In the genomic region with DNA sequence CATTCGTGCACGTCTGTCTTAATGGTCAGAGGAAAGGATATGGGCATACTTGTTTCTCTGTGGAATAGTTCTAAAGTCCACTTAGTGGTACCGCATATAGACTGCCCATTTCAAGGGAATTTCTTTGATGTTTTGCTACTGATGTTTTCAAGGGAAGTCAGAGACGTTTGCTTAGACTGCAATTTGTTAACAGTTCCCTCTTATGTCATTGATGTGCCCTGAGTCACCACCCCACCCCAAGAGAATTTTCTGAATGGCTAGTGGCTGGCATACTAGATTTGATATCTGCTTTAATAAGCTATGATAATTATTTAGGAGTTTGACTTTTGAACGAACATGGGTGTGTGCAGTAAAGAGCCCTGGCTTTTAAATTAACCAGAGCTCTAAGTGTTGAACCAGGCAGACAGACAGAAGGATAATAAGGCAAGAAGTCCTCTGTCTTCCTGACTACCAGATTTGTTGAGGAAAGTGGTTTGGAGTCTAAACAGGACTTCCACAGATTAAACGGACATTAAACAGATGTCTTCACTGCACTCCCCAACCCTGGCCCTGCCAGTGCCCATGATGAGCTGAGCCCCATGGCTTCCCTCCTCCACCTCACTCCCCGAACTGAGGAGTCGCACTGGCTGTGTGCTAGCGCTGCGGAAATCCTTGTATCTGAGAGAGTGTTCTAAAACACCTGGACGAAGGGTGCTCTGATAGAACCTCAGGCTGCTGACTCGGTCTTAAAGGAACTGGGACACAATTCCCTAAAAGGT, we compare ENCODE assay signal across 14 mouse cellular contexts. TPM values are rescaled to one million over a fixed set of nuclear protein-coding genes. Genes with fewer than 3 reads are reported as not detected.
DNase-seq lines count a peak whose midpoint lies in the region; ATAC-seq and TF ChIP-seq lines count a peak whose summit lies in the region.
"Had no signal": no experiment of that assay in that cellular context is flagged by ENCODE, and none has a peak within 500 bp of the region (broad histone marks: within the 10 kb centered on the region; RNA-seq: fewer than 3 reads in every experiment).

No protein-coding gene starts in this region.

- peak overlapping the region; percentile 48 for H3K4me2 ChIP-seq in liver, embryonic 16.5 days (ENCODE audit: low read depth, low read length)
- no peak overlapping the region for H3K4me2 ChIP-seq in hindbrain, postnatal 0 days (ENCODE audit: low read depth, low read length)

- peak overlapping the region; percentile 45 for H3K9ac ChIP-seq in liver, embryonic 16.5 days (ENCODE audit: low read depth, low read length)
- no peak overlapping the region for H3K9ac ChIP-seq in hindbrain, postnatal 0 days (replicated peaks; ENCODE audit: low read length)

- peaks cover 61% of the 10 kb centered on the region for H3K4me1 ChIP-seq in liver, embryonic 16.5 days (ENCODE audit: control insufficient read depth, low read depth, low read length)
- H3K4me1 ChIP-seq in hindbrain, postnatal 0 days (ENCODE audit: insufficient read depth, low read length) = no peaks in the 10 kb centered on the region

- 62% methylated on average over 12 of the region's 12 CpGs for WGBS in liver, embryonic 16.5 days (ENCODE audit: insufficient replicate concordance)
- 80% methylated on average over 12 of the region's 12 CpGs for WGBS in hindbrain, postnatal 0 days

- H3K36me3 ChIP-seq in liver, embryonic 16.5 days (ENCODE audit: control insufficient read depth, insufficient read depth) = no peaks in the 10 kb centered on the region; the same call in 1 of the 2 replicates
- no peaks in the 10 kb centered on the region for H3K36me3 ChIP-seq in hindbrain, postnatal 0 days (ENCODE audit: insufficient read depth, low read length)

- H3K4me3 ChIP-seq in liver, embryonic 16.5 days (ENCODE audit: low read depth, low read length) = peak overlapping the region; percentile 58
- H3K4me3 ChIP-seq in hindbrain, postnatal 0 days (ENCODE audit: low read length) = no peak overlapping the region

- peak overlapping the region; percentile 71 for H3K27ac ChIP-seq in liver, embryonic 16.5 days (ENCODE audit: low read length)
- H3K27ac ChIP-seq in hindbrain, postnatal 0 days = no peak overlapping the region

- H3K27me3 ChIP-seq in liver, embryonic 16.5 days (ENCODE audit: control insufficient read depth, insufficient read depth, low read depth, low read length) = no peaks in the 10 kb centered on the region
- H3K27me3 ChIP-seq in hindbrain, postnatal 0 days (ENCODE audit: insufficient read depth, low read length) = no peaks in the 10 kb centered on the region

- H3K9me3 ChIP-seq in liver, embryonic 16.5 days (replicated peaks; ENCODE audit: control insufficient read depth, low read length) = no peaks in the 10 kb centered on the region
- H3K9me3 ChIP-seq in hindbrain, postnatal 0 days (ENCODE audit: low read length) = no peaks in the 10 kb centered on the region

- TF ChIP-seq CTCF in hindbrain, postnatal 0 days (IDR thresholded peaks at IDR 0.05; ENCODE audit: low read depth) = no peak

- peak; percentile 6 for ATAC-seq in CD4-positive, CD25-positive, alpha-beta regulatory T cell, adult 4 months
- ATAC-seq in inflammation-experienced regulatory T-cells, adult 6 months = peak; percentile 9
- no peak for ATAC-seq in liver, embryonic 16.5 days (ENCODE audit: low read depth)
- ATAC-seq in hindbrain, postnatal 0 days = no peak
- ATAC-seq: hindbrain, embryonic 16.5 days; lung, postnatal 0 days had no signal

- DNase-seq in heart, adult 11 months = peak; percentile 83
- no peak for DNase-seq in heart, postnatal 14 days
- no peak for DNase-seq in layer of hippocampus, adult 11-12 months (ENCODE audit: low spot score)
- no peak for DNase-seq in frontal cortex, postnatal 25 days (ENCODE audit: low spot score in 2 of 2)
- DNase-seq in hindbrain, postnatal 0 days (ENCODE audit: low spot score) = no peak
- DNase-seq: cerebellum, adult 11-12 months; gastrocnemius, postnatal 25 days; right cerebral cortex, postnatal 4 days; thymus, postnatal 14 days had no signal

- intact Hi-C loops in heart, postnatal 14 days (cut with DNase I) = no loop called here

RNA-seq across cellular contexts. Expression of a gene that starts 24.0 kb away (rescaled TPM):
- 10 to 100 TPM; 11.0 to 11.4 TPM for total RNA-seq in heart, postnatal 14 days (2021)
- polyA plus RNA-seq in CD4-positive, CD25-positive, alpha-beta regulatory T cell, adult 4 months (2017; shearing (Covaris generic)) = 10 to 100 TPM; 22.6 to 35.9 TPM
- polyA plus RNA-seq in inflammation-experienced regulatory T-cells, adult 6 months (2017; shearing (Covaris generic)) = 10 to 100 TPM; 20.6 to 36.6 (median 30.0) TPM
- 46.8 and 51.5 TPM in 2 replicates for polyA plus RNA-seq in liver, embryonic 16.5 days (2015; fragmentation: Nextera tagmentation; extraction: Ambion mirVana)
- total RNA-seq in hindbrain, postnatal 0 days (2014; rRNA removed) = 48.9 and 49.8 TPM in 2 replicates
- polyA plus RNA-seq in hindbrain, postnatal 0 days (2015; fragmentation: Nextera tagmentation; extraction: Ambion mirVana) = 39.5 and 39.9 TPM in 2 replicates

Comparison
In these comparisons a context has a peak if more than half of its experiments do, and no peak if none do; other contexts are left out.
1. ATAC-seq: peak in CD4-positive, CD25-positive, alpha-beta regulatory T cell, adult 4 months (single experiment) and inflammation-experienced regulatory T-cells, adult 6 months (single experiment); none in liver, embryonic 16.5 days (single experiment) and hindbrain, postnatal 0 days (single experiment).